Mouse (Mus musculus) olfactory bulb, adult 2 months (tissue): Measurements from ENCODE around the gene Gm13276. TPM values are rescaled to one million over a fixed set of nuclear protein-coding genes. Genes with fewer than 3 reads are reported as not detected.
A peak's percentile ranks its signal among the peaks of the same experiment; 100 is the strongest.
"Not testable (repeated sequence)": the region's sequence is repeated elsewhere in the genome, so short reads cannot be mapped to it uniquely, and the experiment has no call there.

ENCODE experiments used
- H3K27ac ChIP-seq: fragments of 200-500 bp; 2 replicates; pipeline ENCODE4 v1.5.1; 2012; ENCODE audit warnings: low read depth, low read length; ENCODE audit not compliant: insufficient read depth
- H3K4me1 ChIP-seq: fragments of 200-500 bp; 2 replicates; pipeline ENCODE4 v1.6.1; 2012; ENCODE audit warnings: low read length; ENCODE audit not compliant: control insufficient read depth, insufficient read depth
- H3K4me3 ChIP-seq: fragments of 200-500 bp; 2 replicates; pipeline ENCODE4 v1.5.1; 2012; ENCODE audit warnings: mild to moderate bottlenecking, low read depth, low read length, moderate library complexity; ENCODE audit not compliant: insufficient read depth
- CTCF ChIP-seq: fragments of 200-500 bp; IDR thresholded peaks from 2 replicates; pipeline ENCODE4 v1.5.1; 2012; ENCODE audit warnings: low read depth, mild to moderate bottlenecking, low read length, moderate library complexity; ENCODE audit not compliant: insufficient read depth
- POLR2A ChIP-seq: fragments of 200-500 bp; IDR thresholded peaks from 2 replicates; pipeline ENCODE4 v1.6.1; 2012; ENCODE audit warnings: mild to moderate bottlenecking, low read depth, low read length, moderate library complexity; ENCODE audit not compliant: insufficient read depth
- WGBS: fragments of 180-500 bp; shearing (Covaris S2); methylation state at CpG from one replicate; pipeline ENCODE4 v1.1.7; 2018; 5-methylcytosine and 5-hydroxymethylcytosine counted together
- polyA plus RNA-seq: library from polyadenylated mRNA; stranded (reverse); fragments of >200 nt; gene quantifications from 2 replicates; pipeline ENCODE4 v1.2.4, GENCODE M21; 2012; ENCODE audit warnings: low replicate concordance; ENCODE audit not compliant: missing spikeins, insufficient read depth, insufficient read length

Gene Gm13276
- polyA plus RNA-seq, 1 experiment, result not detected

DNA sequence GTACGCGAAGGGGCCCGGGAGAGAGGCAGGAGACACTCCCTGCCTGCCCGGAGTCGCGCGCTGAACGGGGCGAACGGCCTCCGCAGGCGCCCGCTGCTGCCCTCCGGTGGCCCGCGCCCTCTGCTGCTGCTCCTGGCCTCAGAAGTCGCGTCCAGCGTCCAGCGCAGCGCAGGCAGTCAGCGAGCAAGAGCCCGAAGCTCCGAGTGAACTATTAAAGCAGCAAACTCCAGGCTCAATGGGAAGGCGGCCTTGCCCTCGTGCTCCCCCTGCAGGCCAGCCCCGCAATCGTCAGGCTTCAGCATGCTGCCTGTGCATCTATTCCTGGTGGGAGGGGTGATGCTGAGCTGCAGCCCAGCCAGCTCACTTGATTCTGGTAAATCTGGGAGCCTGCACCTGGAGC, 5.7 kb downstream of the Gm13276 start, which contains the start of gene Gm13278:
Gene Gm13278, plus strand, starts transcription at position 301 of the 400 bp plus-strand sequence.
- not testable (repeated sequence) for H3K27ac ChIP-seq, H3K4me1 ChIP-seq, H3K4me3 ChIP-seq
- no CpG with 5 or more reads among the region's 28 CpGs for WGBS

DNA sequence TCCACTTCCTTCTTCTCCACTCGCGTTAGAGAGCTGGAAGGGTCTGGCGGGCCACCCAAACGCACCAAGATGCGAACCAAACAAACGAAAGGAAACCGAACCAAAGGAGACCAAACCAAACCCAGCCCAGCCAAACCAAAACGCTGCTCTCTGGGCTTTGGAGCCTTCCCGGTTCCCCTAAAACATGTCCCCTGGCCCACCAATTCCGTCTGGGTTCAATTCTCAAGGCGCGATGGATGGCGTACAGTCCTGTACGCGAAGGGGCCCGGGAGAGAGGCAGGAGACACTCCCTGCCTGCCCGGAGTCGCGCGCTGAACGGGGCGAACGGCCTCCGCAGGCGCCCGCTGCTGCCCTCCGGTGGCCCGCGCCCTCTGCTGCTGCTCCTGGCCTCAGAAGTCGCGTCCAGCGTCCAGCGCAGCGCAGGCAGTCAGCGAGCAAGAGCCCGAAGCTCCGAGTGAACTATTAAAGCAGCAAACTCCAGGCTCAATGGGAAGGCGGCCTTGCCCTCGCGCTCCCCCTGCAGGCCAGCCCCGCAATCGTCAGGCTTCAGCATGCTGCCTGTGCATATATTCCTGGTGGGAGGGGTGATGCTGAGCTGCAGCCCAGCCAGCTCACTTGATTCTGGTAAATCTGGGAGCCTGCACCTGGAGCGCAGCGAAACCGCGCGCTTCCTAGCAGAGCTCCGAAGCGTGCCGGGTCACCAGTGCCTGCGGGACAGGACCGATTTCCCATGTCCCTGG, 8.6 kb downstream of the Gm13276 start, which contains the start of gene Gm13275:
Gene Gm13275, plus strand, starts transcription at position 552 of the 740 bp plus-strand sequence.
- not testable (repeated sequence) for H3K4me3 ChIP-seq, H3K27ac ChIP-seq, H3K4me1 ChIP-seq
- under 1% methylated on average over 14 of the region's 52 CpGs for WGBS

DNA sequence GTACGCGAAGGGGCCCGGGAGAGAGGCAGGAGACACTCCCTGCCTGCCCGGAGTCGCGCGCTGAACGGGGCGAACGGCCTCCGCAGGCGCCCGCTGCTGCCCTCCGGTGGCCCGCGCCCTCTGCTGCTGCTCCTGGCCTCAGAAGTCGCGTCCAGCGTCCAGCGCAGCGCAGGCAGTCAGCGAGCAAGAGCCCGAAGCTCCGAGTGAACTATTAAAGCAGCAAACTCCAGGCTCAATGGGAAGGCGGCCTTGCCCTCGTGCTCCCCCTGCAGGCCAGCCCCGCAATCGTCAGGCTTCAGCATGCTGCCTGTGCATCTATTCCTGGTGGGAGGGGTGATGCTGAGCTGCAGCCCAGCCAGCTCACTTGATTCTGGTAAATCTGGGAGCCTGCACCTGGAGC, 11.6 kb downstream of the Gm13276 start, which contains the start of gene Gm13279:
Gene Gm13279, plus strand, starts transcription at position 301 of the 400 bp plus-strand sequence.
- no CpG with 5 or more reads among the region's 28 CpGs for WGBS
- not testable (repeated sequence) for H3K27ac ChIP-seq, H3K4me1 ChIP-seq, H3K4me3 ChIP-seq

DNA sequence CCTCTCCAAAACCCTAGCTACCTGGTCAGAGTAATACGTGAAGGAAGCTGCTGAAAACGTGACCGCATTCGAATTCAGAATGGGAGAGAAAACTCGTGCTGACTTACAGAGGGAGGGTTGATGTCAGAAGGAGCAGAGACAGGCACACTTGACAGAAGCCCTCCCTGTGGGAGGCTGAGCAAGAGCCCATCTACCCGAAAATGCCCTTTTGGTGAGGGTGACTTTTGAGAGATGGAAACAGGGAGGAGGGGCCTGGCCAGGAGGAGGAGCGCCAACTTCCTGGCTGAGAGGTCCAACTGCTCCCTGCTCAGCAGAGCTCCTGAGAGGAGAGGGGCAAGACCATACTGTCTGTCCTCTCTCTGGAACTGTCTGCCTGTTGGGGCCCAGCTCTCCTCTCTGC, 13.9 kb downstream of the Gm13276 start, which contains the start of gene Gm13285:
Gene Gm13285, plus strand, starts transcription at position 301 of the 400 bp plus-strand sequence.
- not testable (repeated sequence) for H3K27ac ChIP-seq, H3K4me1 ChIP-seq, H3K4me3 ChIP-seq
- WGBS, result 23% methylated on average over 6 of the region's 7 CpGs

DNA sequence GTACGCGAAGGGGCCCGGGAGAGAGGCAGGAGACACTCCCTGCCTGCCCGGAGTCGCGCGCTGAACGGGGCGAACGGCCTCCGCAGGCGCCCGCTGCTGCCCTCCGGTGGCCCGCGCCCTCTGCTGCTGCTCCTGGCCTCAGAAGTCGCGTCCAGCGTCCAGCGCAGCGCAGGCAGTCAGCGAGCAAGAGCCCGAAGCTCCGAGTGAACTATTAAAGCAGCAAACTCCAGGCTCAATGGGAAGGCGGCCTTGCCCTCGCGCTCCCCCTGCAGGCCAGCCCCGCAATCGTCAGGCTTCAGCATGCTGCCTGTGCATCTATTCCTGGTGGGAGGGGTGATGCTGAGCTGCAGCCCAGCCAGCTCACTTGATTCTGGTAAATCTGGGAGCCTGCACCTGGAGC, 17.4 kb downstream of the Gm13276 start, which contains the start of gene Gm13287:
Gene Gm13287, plus strand, starts transcription at position 301 of the 400 bp plus-strand sequence.
- H3K4me3 ChIP-seq, result not testable (repeated sequence)
- no CpG with 5 or more reads among the region's 29 CpGs for WGBS

DNA sequence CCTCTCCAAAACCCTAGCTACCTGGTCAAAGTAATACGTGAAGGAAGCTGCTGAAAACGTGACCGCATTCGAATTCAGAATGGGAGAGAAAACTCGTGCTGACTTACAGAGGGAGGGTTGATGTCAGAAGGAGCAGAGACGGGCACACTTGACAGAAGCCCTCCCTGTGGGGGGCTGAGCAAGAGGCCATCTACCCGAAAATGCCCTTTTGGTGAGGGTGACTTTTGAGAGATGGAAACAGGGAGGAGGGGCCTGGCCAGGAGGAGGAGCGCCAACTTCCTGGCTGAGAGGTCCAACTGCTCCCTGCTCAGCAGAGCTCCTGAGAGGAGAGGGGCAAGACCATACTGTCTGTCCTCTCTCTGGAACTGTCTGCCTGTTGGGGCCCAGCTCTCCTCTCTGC, 19.7 kb downstream of the Gm13276 start, which contains the start of gene Gm13288:
Gene Gm13288, plus strand, starts transcription at position 301 of the 400 bp plus-strand sequence.
- peak within 1 kb of the TSS; percentile 39 for H3K4me3 ChIP-seq
- not testable (repeated sequence) for H3K27ac ChIP-seq, H3K4me1 ChIP-seq
- no CpG with 5 or more reads among the region's 8 CpGs for WGBS

More for the DNA sequence above, 17.4 kb downstream of the Gm13276 start, which contains the start of gene Gm13287:
- H3K4me1 ChIP-seq, H3K27ac ChIP-seq: not testable (repeated sequence)

DNA sequence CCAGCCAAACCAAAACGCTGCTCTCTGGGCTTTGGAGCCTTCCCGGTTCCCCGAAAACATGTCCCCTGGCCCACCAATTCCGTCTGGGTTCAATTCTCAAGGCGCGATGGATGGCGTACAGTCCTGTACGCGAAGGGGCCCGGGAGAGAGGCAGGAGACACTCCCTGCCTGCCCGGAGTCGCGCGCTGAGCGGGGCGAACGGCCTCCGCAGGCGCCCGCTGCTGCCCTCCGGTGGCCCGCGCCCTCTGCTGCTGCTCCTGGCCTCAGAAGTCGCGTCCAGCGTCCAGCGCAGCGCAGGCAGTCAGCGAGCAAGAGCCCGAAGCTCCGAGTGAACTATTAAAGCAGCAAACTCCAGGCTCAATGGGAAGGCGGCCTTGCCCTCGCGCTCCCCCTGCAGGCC, 20.3 kb downstream of the Gm13276 start:
- H3K4me1 ChIP-seq, H3K27ac ChIP-seq: not testable (repeated sequence)
- peak overlapping the region; percentile 39 for H3K4me3 ChIP-seq
- WGBS, result 0% methylated on average over 16 of the region's 34 CpGs

DNA sequence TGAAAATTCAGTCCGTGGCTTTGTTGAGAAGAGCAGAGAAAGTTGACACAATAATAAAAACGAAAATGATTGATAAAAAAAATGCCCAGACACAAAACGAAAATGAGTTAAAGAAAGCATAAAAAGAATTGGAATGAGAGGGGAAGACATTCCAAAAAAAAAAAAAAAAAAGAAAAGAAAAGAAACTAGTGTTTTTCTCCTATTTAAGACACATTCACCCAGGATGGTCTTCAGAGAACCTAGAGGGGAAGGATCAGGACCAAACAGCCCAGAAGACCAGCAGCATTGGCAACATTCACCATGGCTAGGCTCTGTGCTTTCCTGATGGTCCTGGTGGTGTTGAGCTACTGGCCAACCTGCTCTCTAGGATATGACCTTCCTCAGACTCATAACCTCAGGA, 30.4 kb downstream of the Gm13276 start, which contains the start of gene Ifna7:
Gene Ifna7, plus strand, starts transcription at position 301 of the 400 bp plus-strand sequence.
- H3K4me3 ChIP-seq, result no peak within 1 kb of the TSS
- H3K27ac ChIP-seq, result no peak within 1 kb of the TSS
- TF ChIP-seq POLR2A (no peak), CTCF (no peak)
- H3K4me1 ChIP-seq, result no peaks in the 10 kb centered on the region
- WGBS, result 72% methylated on average over 3 of the region's 3 CpGs

DNA sequence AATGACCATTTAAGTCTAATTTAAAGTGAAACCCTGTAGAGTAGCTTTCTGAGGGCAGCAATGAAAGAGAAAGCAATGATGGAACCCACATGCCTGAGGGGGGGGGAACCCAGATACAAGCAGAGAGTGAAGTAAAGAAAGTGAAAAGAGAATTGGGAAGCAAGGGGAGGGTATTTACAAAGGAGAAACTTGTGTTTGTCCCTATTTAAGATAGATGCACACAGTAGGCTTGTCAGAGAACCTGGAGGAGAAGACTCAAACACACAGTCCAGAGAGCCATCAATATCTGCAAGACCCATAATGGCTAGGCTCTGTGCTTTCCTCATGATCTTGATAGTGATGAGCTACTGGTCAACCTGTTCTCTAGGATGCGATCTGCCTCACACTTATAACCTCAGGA, 34.1 kb downstream of the Gm13276 start, which contains the start of gene Ifna11:
Gene Ifna11, plus strand, starts transcription at position 301 of the 400 bp plus-strand sequence.
- Histone ChIP-seq H3K4me1 (no peaks in the 10 kb centered on the region), H3K4me3 (no peak within 1 kb of the TSS), H3K27ac (no peak within 1 kb of the TSS)
- TF ChIP-seq CTCF, result no peak
- TF ChIP-seq POLR2A, result no peak
- WGBS, result 89% methylated on average over 1 of the region's 1 CpGs

DNA sequence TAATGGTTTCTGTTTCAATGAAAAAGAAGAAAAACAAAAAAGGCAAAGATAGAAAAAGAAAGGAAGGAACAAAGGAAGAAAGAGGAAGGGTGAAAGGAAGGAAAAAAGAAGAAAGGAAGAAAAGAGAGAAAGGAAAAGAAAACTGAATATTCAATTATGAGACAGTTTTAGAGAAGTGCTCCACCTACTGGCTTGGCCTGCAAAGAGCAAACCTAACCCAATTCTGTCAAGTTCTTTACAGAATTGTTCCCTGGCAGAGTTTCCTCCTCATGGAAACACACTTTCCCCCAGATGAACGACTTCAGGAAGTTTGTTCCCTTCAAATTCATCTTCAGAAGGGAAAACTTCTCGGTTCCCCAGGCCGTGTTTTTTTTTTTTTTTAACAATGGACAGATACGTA, 37.5 kb downstream of the Gm13276 start:
- TF ChIP-seq POLR2A (no peak), CTCF (no peak)
- no peak overlapping the region for H3K27ac ChIP-seq
- H3K4me1 ChIP-seq, result no peaks in the 10 kb centered on the region
- 26% methylated on average over 4 of the region's 4 CpGs for whole genome bisulfite sequencing
- H3K4me3 ChIP-seq, result no peak overlapping the region

DNA sequence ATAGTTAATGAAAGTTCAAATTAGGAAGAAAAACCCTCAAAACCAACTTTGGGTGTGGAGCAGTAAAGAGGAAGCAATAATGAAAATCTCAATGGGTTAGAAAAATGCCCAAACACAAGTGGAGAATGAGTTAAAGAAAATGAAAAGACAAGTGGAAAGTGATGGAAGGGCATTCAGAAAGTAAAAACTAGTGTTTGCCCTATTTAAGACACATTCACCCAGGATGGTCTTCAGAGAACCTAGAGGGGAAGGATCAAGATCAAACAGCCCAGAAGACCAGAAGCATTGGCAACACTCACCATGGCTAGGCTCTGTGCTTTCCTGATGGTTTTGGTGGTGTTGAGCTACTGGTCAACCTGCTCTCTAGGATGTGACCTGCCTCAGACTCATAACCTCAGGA, 41.6 kb downstream of the Gm13276 start, which contains the start of gene Ifna6:
Gene Ifna6, plus strand, starts transcription at position 301 of the 400 bp plus-strand sequence.
- not testable (repeated sequence) for H3K4me3 ChIP-seq, H3K27ac ChIP-seq, H3K4me1 ChIP-seq
